Mouse (Mus musculus): ENCODE data around the gene Limd2.

DNA sequence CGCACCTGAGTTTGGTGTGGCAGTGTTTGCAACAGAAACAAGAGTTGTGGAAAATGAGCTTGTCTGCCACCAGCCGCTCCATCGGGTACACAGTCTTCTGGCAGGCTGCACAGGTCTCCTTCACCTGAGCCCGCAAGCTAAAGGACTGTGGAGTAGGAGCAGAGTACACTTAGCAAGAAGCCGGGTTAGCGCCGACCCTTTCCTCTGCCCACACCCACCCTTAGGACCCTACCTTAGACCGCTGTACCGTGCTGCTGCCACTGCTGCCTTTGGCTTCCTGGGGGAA lies 1.8 kb downstream of the Limd2 start:
- TF ChIP-seq MYOD1 (IDR thresholded peaks at IDR 0.05; ENCODE audit: control insufficient read depth, insufficient read length, low read depth) (no peak), CTCF (IDR thresholded peaks at IDR 0.05; ENCODE audit: control insufficient read depth, insufficient read depth, insufficient read length) (no peak), MAX (IDR thresholded peaks at IDR 0.05) (no peak), USF1 (IDR thresholded peaks at IDR 0.05; ENCODE audit: low read depth) (no peak)
